Mouse (Mus musculus): ENCODE data around the gene Utp14a.

DNA sequence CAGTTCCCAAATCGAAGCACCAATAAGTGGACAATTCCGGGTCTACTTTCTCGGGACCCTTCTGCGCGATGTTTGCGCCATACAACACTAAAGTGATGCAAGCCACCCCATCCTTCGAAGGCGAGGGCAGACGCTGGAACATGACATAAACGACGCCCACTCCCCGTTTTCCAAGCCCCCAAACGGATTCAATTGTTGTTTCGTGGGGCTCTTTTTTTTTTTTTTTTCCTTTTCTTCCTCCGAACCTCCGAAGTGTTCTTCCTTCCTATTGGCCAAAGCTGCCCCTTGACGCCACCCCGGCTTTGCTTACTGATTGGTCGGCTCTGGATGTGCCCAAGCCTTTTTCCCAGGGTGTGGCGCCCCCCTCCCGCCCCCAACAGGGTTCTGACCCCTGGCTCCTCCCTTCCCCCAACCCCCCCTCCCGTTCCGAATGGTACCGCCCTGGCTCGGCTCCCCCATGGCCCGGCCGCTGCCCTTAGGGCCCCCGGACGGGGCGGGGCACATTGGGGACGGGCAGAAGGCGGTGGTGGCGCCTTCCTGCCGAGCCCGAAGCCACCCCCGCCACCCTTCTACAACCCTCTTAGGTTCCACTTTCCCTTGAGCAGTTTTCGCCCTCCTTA is 27.8 kb downstream of the Utp14a start:
- TF ChIP-seq SRF (IDR thresholded peaks at IDR 0.05; ENCODE audit: control insufficient read depth, insufficient read length, low read depth) (no peak), POLR2A (IDR thresholded peaks at IDR 0.05; ENCODE audit: insufficient read length, low read depth) (peak; percentile 57), TCF12 (IDR thresholded peaks at IDR 0.05; ENCODE audit: insufficient read depth, poor library complexity, severe bottlenecking) (no peak), USF1 (IDR thresholded peaks at IDR 0.05; ENCODE audit: low read depth) (no peak), REST (IDR thresholded peaks at IDR 0.05; ENCODE audit: insufficient read depth, insufficient read length) (no peak), TCF3 (IDR thresholded peaks at IDR 0.05; ENCODE audit: insufficient read length, low read depth) (no peak)
